Mouse (Mus musculus): ENCODE measurements around the gene Polr3c. TPM values are rescaled to one million over a fixed set of nuclear protein-coding genes. Genes with fewer than 3 reads are reported as not detected.
A peak's percentile ranks its signal among the peaks of the same experiment; 100 is the strongest.

The Polr3c gene
- polyA plus RNA-seq, 1 experiment, result 40.4 TPM

DNA sequence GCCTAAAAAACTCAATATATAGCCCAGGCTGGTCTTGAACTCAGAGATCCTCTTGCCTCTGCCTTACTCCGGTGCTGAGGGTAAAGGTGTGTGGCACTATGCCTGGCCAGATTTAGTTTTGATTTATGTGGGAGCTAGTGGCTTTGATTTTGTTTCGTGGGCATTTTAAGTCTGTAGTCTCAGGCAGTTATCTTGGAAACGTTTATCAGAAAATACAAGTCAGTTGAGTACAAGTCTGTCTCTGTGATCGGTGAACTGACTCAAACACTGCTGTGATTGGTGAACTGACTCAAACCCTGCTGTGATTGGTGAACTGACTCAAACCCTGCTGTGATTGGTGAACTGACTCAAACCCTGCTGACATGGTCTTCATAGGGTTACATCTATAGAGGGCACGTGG lies 3.4 kb upstream of the Polr3c start:
- Histone ChIP-seq H3K36me3 (ENCODE audit: control insufficient read depth, insufficient read depth, low read length) (no peaks in the 10 kb centered on the region), H3K27ac (ENCODE audit: control insufficient read depth, insufficient read depth, low read depth, low read length) (no peak overlapping the region), H3K4me1 (ENCODE audit: control insufficient read depth, insufficient read depth, low read length) (peaks cover 7% of the 10 kb centered on the region), H3K27me3 (ENCODE audit: control insufficient read depth, insufficient read depth, low read length) (no peaks in the 10 kb centered on the region), H3K4me3 (ENCODE audit: control insufficient read depth, low read depth, low read length) (no peak overlapping the region)
- TF ChIP-seq POLR2A (IDR thresholded peaks at IDR 0.05; ENCODE audit: control insufficient read depth, low read depth, low read length) (no peak), CTCF (IDR thresholded peaks at IDR 0.05; ENCODE audit: control insufficient read depth, insufficient read depth, insufficient replicate concordance, low read depth, low read length) (no peak)

DNA sequence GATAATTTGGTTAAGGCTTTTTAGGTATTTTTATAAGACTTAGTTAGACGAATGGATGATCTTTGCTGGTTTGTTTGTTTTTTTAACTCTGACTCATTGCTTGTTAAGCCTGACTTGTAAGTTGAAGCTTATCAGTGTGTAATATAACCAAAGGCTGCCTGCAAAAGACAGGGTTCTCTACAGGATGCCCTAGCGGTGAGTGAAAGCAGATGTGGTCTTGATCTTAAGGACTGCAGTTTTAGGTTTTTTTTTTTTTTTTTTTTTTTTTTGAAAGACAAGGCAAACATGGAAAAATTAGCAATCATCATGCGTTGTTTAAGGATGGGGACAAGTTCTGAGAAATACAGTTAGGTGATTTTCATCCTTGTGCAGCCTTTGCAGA lies 2.0 kb upstream of the Polr3c start:
- Histone ChIP-seq H3K27ac (ENCODE audit: control insufficient read depth, insufficient read depth, low read depth, low read length) (no peak overlapping the region), H3K27me3 (ENCODE audit: control insufficient read depth, insufficient read depth, low read length) (no peaks in the 10 kb centered on the region), H3K36me3 (ENCODE audit: control insufficient read depth, insufficient read depth, low read length) (no peaks in the 10 kb centered on the region), H3K4me3 (ENCODE audit: control insufficient read depth, low read depth, low read length) (no peak overlapping the region), H3K4me1 (ENCODE audit: control insufficient read depth, insufficient read depth, low read length) (peaks cover 7% of the 10 kb centered on the region)
- no peak for TF ChIP-seq POLR2A (IDR thresholded peaks at IDR 0.05; ENCODE audit: control insufficient read depth, low read depth, low read length)
- no peak for TF ChIP-seq CTCF (IDR thresholded peaks at IDR 0.05; ENCODE audit: control insufficient read depth, insufficient read depth, insufficient replicate concordance, low read depth, low read length)

DNA sequence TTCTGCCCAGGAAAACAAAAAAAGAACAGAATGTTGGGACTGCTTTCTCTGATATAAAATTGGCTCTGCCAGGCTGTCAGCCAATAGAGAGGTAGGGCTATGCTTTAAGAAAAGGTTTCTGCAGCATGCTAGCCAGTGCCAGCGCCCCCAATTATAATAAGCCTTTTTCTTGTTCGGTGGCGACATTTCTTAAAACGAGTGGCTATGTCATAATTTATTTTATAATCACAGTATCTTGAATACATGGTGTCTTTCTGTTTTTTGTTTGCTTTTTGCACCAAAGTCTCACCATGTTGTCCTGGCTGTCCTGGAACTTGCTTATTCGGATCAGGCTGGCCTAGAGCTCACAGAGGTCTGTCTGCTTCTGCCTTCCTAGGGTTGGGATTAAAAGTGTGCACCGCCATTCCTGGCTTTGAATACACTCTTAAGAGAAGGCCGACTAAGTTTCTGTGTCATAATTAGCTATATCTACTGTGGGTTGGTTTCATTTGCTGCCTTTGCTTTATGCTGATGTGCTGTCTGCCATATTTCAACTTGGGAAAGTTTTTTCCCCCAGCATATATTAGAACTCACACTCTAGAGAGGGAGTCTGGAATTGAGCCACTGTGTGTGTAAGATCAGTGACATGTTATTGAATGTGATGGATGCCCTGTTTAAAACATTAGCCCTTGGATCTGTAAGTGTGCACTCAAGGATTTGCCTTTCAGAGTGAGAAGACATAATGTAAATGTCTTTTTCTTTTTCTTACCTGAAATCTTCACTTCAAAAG lies 1.4 kb upstream of the Polr3c start:
- H3K36me3 ChIP-seq (ENCODE audit: control insufficient read depth, insufficient read depth, low read length), result no peaks in the 10 kb centered on the region
- H3K4me1 ChIP-seq (ENCODE audit: control insufficient read depth, insufficient read depth, low read length), result peaks cover 5% of the 10 kb centered on the region
- peak overlapping the region; percentile 87; the same call in 1 of the 2 replicates for H3K27ac ChIP-seq (ENCODE audit: control insufficient read depth, insufficient read depth, low read depth, low read length)
- TF ChIP-seq POLR2A (IDR thresholded peaks at IDR 0.05; ENCODE audit: control insufficient read depth, low read depth, low read length) (no peak), CTCF (IDR thresholded peaks at IDR 0.05; ENCODE audit: control insufficient read depth, insufficient read depth, insufficient replicate concordance, low read depth, low read length) (no peak)
- no peaks in the 10 kb centered on the region for H3K27me3 ChIP-seq (ENCODE audit: control insufficient read depth, insufficient read depth, low read length)
- peak overlapping the region; percentile 92; the same call in 1 of the 2 replicates for H3K4me3 ChIP-seq (ENCODE audit: control insufficient read depth, low read depth, low read length)

DNA sequence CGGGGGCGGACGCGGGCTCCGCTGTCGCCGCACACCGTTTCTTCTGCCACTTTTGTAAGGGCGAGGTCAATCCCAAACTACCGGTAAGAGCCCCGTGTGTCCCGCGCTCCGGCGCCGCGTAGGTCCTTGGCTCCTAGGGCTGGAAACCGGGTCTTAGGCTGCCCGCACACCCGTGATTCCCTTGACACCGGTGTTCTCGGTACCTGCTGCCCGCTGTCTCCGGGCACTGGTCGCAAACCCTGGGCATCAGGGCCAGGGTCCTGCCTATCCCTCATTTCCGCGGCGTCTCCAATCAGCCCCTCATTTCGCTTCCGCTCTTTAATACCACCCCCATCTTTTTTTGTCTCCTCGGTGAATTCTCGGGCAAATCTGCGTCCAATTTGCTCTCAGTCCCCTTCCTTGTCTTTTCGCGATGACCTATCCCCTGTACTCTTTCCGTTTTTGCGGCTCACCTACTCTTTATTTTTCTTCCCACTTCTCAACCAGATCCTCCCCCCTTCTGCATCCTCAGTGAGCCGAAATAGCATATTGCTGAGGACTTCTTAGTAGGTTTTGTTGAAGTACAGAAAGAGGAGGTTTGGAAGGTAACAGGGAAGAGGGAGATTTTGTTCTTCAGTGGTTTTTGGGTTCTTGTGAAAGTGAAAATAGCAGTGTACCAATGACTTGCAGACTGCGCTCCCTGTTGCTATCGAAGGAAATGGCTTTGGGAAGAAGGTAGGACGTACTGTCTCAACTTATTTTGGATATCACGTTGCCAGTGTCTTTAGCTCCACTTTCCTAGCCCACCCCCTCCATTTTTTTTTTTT lies 603 bp upstream of the Polr3c start:
- peak overlapping the region; percentile 87 for H3K27ac ChIP-seq (ENCODE audit: control insufficient read depth, insufficient read depth, low read depth, low read length)
- TF ChIP-seq POLR2A (IDR thresholded peaks at IDR 0.05; ENCODE audit: control insufficient read depth, low read depth, low read length), result no peak
- TF ChIP-seq CTCF (IDR thresholded peaks at IDR 0.05; ENCODE audit: control insufficient read depth, insufficient read depth, insufficient replicate concordance, low read depth, low read length), result no peak
- H3K4me3 ChIP-seq (ENCODE audit: control insufficient read depth, low read depth, low read length), result peak overlapping the region; percentile 92
- H3K36me3 ChIP-seq (ENCODE audit: control insufficient read depth, insufficient read depth, low read length), result no peaks in the 10 kb centered on the region; the same call in 1 of the 2 replicates
- H3K4me1 ChIP-seq (ENCODE audit: control insufficient read depth, insufficient read depth, low read length), result peaks cover 5% of the 10 kb centered on the region
- no peaks in the 10 kb centered on the region for H3K27me3 ChIP-seq (ENCODE audit: control insufficient read depth, insufficient read depth, low read length)

DNA sequence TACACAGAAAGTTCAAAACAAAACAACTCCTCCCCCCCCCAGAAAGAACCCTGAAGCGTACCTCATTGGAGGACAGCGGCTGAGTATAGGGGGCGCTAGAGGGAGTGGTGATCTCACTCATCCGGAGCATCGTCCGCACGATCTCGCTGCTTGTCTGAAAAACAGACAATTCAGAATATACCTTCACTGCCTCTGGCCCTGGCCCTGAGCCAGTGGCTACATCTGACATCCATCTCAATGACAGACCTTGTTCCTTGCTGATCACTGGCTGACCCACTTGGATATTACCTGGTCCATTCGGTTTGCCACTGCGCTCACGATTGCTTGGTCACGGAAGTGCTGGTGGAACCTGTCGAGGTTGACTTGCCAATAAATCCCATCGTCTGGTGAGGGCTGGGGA lies 8.3 kb downstream of the Polr3c start:
- peaks cover 2% of the 10 kb centered on the region for H3K36me3 ChIP-seq (ENCODE audit: control insufficient read depth, insufficient read depth, low read length)
- H3K4me3 ChIP-seq (ENCODE audit: control insufficient read depth, low read depth, low read length), result no peak overlapping the region
- H3K4me1 ChIP-seq (ENCODE audit: control insufficient read depth, insufficient read depth, low read length), result no peaks in the 10 kb centered on the region
- H3K27ac ChIP-seq (ENCODE audit: control insufficient read depth, insufficient read depth, low read depth, low read length), result no peak overlapping the region
- no peak for TF ChIP-seq POLR2A (IDR thresholded peaks at IDR 0.05; ENCODE audit: control insufficient read depth, low read depth, low read length)
- peak; percentile 36; the same call in 1 of the 2 replicates for TF ChIP-seq CTCF (IDR thresholded peaks at IDR 0.05; ENCODE audit: control insufficient read depth, insufficient read depth, insufficient replicate concordance, low read depth, low read length)
- no peaks in the 10 kb centered on the region for H3K27me3 ChIP-seq (ENCODE audit: control insufficient read depth, insufficient read depth, low read length)

DNA sequence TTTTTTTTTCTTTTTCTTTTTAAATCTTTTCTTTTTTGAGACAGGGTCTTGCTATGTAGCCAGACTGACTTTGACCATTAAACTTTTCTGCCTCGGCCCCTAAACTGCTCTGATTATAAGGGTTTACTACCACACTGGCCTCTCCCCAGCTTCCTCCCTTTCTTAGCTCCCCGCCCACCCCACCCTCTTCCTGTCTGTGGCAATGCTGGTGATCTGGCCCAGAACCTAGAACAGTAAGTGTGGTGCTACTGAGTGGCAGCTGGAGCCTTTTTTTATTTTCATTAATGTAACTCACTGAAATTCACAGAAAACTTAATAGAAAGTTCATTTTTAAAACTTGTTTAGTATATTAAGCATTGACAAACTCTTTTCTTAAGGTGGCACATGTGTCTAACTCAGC lies 11.6 kb downstream of the Polr3c start:
- TF ChIP-seq POLR2A (IDR thresholded peaks at IDR 0.05; ENCODE audit: control insufficient read depth, low read depth, low read length) (no peak), CTCF (IDR thresholded peaks at IDR 0.05; ENCODE audit: control insufficient read depth, insufficient read depth, insufficient replicate concordance, low read depth, low read length) (no peak)
- Histone ChIP-seq H3K27ac (ENCODE audit: control insufficient read depth, insufficient read depth, low read depth, low read length) (no peak overlapping the region), H3K27me3 (ENCODE audit: control insufficient read depth, insufficient read depth, low read length) (no peaks in the 10 kb centered on the region), H3K4me1 (ENCODE audit: control insufficient read depth, insufficient read depth, low read length) (no peaks in the 10 kb centered on the region), H3K4me3 (ENCODE audit: control insufficient read depth, low read depth, low read length) (no peak overlapping the region), H3K36me3 (ENCODE audit: control insufficient read depth, insufficient read depth, low read length) (peaks cover 2% of the 10 kb centered on the region)

DNA sequence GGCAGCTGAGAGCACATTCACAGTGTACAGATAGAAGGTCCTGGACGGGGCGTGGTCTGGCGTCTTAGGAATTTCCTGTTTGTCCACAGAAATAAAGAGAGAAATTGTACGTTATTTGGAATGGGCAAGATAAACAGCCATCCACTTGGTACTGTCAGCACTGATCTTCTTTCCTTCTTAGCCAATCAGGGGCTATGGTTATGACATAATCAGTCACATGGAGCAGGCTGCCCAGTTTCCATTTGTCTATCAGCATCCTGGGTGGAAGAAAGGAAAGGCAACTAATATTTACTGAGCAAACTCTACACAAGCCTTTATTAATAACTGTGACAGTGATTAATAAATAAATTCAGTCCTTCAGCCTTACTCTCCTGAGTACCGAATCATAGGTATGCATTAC lies 13.1 kb downstream of the Polr3c start:
- Histone ChIP-seq H3K4me3 (ENCODE audit: control insufficient read depth, low read depth, low read length) (no peak overlapping the region), H3K27ac (ENCODE audit: control insufficient read depth, insufficient read depth, low read depth, low read length) (no peak overlapping the region), H3K27me3 (ENCODE audit: control insufficient read depth, insufficient read depth, low read length) (no peaks in the 10 kb centered on the region), H3K36me3 (ENCODE audit: control insufficient read depth, insufficient read depth, low read length) (peaks cover 2% of the 10 kb centered on the region), H3K4me1 (ENCODE audit: control insufficient read depth, insufficient read depth, low read length) (no peaks in the 10 kb centered on the region)
- no peak for TF ChIP-seq POLR2A (IDR thresholded peaks at IDR 0.05; ENCODE audit: control insufficient read depth, low read depth, low read length)
- no peak for TF ChIP-seq CTCF (IDR thresholded peaks at IDR 0.05; ENCODE audit: control insufficient read depth, insufficient read depth, insufficient replicate concordance, low read depth, low read length)

Data from testis, adult 2 months (tissue).